Mouse (Mus musculus) cortical plate, adult 2 months (tissue): ENCODE measurements around the gene Vav2.

Source experiments
- CTCF ChIP-seq: fragments of 200-500 bp; IDR thresholded peaks from 2 replicates; pipeline ENCODE4 v1.5.1; 2011; ENCODE audit warnings: mild to moderate bottlenecking, control low read depth, low read length; ENCODE audit not compliant: insufficient read depth; ENCODE audit errors: extremely low read depth
- POLR2A ChIP-seq: fragments of 200-500 bp; IDR thresholded peaks from 2 replicates; pipeline ENCODE4 v1.6.1; 2011; ENCODE audit warnings: mild to moderate bottlenecking, low read length, control low read depth; ENCODE audit not compliant: insufficient read depth; ENCODE audit errors: extremely low read depth

- TF ChIP-seq CTCF, result no peak
- TF ChIP-seq POLR2A, result no peak
These were observed 200.3 kb downstream of the Vav2 start for GRCm38 (mm10) chr2:27226572-27226971.
